Mouse (Mus musculus): ENCODE measurements around the gene Fsip2.

Gene Fsip2

GRCm38 (mm10) chr2:82943472-82943871 is at the start of gene Fsip2:
Fsip2 (plus strand) TSS chr2:82943634.
- DNase-seq (ENCODE audit: low spot score in 2 of 2): no peak

DNA sequence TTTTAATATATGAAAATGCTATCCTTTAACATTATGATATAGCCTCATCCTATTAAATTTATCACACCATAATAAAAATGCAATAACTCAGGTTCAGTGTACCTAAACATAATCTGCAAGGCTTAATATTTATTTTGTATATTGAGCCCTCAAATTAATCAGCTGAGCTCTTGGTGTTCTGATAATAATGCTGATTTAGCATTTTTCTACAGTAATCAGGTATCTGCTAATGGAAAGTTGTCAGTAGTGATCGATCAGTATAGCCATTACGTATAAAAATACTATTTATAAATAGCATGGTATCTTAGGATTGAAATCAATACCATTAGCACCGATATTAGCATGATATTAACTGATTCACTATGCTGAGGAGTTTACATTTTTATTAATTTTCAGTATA is 20.0 kb downstream of the Fsip2 start:
- DNase-seq (ENCODE audit: low spot score in 2 of 2): no peak

DNA sequence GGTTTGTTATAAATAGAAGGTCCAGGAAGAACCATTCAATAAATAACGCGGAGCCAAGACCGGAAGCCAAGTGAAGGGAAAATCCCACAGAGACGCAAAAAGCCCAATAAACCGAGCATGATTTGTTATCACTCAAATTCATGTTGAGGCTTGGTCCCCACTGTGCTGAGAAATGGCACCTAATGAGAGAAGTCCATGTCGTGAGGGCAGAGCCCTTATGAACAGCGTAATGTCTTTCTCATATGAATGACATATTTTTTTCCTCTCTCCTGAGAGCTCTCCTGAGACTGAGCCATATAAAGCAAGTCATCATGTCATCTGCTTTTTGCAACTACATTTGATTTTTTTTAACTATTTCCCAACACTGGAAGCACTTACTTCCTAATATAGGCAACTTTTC is 82.4 kb downstream of the Fsip2 start:
- DNase-seq (ENCODE audit: low spot score in 2 of 2): no peak

DNA sequence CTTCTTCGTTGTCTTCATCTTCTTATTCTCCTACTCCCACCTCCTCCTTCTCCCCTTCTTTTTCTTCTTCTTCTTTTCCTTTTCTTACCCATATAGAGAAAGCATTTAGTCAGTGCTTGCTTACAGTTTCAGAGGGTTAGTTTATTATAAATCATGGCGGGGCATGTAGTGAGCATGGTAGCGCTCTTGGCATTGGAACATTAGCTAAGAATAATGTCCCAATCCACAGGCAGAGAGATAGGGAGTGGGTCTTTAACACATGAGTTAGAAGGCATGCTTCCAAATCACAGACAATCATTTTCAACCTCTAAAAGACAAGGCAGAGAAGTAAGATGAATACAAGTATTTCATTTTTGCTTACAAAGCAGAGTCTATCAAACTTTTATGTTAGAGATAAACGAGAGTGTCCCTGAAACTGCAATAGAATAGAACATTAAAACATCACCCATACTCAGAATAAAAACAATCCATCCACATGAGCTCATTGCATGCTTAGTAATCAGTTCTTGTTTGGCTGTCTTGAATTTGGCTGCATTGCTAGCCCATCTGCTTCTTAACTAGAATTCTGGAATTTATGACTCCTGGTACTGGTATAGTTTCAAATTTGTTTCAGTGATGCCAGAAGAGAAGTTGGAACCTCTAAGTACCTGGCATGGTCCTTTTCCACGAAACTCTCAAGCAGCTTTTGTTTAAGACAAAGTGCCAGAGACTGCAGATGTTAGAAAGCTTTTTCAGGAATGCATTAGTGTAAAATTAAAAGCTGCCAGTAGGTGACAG is 109.7 kb downstream of the Fsip2 start:
- DNase-seq (ENCODE audit: low spot score in 2 of 2): no peak

Measured in frontal cortex, postnatal 25 days (tissue).